Mouse (Mus musculus): ENCODE data around the gene Clasp2. TPM values are rescaled to one million over a fixed set of nuclear protein-coding genes. Genes with fewer than 3 reads are reported as not detected.

Clasp2 gene
- polyA plus RNA-seq, 1 experiment = 71.5 TPM

DNA sequence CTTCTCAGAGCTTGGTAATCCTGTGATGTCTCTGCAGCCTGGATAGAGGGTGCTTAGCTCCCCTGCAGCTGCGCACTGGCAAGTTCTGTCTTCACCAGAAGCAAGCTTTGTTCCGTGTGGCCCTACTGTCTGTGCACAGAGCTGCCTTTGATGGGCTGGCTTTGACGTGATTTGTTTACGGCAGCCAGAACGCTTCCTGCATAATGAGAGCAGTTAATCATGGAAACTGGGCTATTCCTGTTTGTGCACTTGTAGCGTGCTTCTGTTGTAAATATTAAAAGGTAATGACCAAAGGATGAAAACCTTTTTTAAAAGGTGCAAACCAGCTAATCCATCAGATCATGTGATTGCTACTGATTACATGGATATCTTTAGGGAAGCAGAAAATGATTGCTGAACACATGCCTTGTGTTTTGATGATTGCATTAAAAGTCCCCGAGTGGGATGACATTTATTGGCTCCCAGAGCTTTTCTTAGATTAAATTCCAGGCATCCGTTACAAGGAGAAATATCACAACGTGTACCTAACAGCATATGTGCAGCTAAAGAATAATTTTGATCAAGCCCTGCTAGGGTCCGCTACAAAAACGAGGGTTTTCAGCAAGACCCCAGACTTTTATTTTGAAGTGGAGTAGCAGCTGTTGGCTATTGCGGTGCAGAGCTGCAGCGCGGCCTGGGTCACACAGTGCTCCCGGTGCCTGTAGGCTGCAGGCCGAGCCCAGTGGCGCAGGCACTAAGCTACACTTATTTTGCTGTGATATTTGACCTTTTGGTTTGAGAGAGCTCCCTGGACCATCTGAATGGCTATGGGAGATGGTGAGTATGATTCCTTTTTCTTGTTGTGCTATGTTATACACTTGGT is 51.6 kb downstream of the Clasp2 start:
- no peak for TF ChIP-seq CTCF (IDR thresholded peaks at IDR 0.05; ENCODE audit: low read depth, low read length)
- TF ChIP-seq POLR2A (IDR thresholded peaks at IDR 0.05; ENCODE audit: insufficient read depth, low read length) = no peak
- TF ChIP-seq EP300 (IDR thresholded peaks at IDR 0.05; ENCODE audit: insufficient read depth, low read depth, low read length) = no peak
- Histone ChIP-seq H3K9me3 (replicated peaks; ENCODE audit: control insufficient read depth, insufficient read depth, low read length, poor library complexity, severe bottlenecking) (no peaks in the 10 kb centered on the region), H3K4me3 (ENCODE audit: low read depth, low read length) (peak overlapping the region; percentile 10; the same call in 1 of the 2 replicates), H3K27ac (ENCODE audit: insufficient read depth, low read length) (no peak overlapping the region), H3K27me3 (ENCODE audit: control insufficient read depth, insufficient read depth, low read length, poor library complexity, severe bottlenecking) (no peaks in the 10 kb centered on the region), H3K4me1 (ENCODE audit: control insufficient read depth, insufficient read depth, low read length) (peaks cover 2% of the 10 kb centered on the region), H3K9ac (ENCODE audit: low read depth, poor library complexity, severe bottlenecking) (peak overlapping the region; percentile 56; the same call in 1 of the 2 replicates), H3K36me3 (ENCODE audit: control insufficient read depth, insufficient read depth, low read length, poor library complexity, severe bottlenecking) (no peaks in the 10 kb centered on the region)

DNA sequence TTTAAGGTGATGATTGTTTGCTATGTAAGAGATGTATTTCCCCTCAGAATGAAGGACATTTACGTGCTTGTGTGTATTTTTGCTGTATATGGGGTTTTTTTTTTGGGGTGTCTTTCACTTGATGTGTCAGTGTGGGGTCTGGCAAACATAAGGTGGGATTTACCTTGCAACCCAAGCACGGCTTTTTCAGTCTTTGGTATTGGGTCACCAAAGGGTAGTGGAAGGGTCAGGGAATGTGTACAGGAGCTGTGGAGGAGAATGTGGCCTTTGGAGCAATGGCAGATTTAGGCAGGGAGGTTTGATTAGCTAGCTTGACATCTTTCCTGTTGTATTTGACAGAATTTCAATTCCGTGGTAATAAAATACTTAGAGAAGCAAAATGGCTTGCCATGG is 52.2 kb downstream of the Clasp2 start:
- no peak for TF ChIP-seq CTCF (IDR thresholded peaks at IDR 0.05; ENCODE audit: low read depth, low read length)
- no peak for TF ChIP-seq POLR2A (IDR thresholded peaks at IDR 0.05; ENCODE audit: insufficient read depth, low read length)
- TF ChIP-seq EP300 (IDR thresholded peaks at IDR 0.05; ENCODE audit: insufficient read depth, low read depth, low read length) = no peak
- no peaks in the 10 kb centered on the region for H3K27me3 ChIP-seq (ENCODE audit: control insufficient read depth, insufficient read depth, low read length, poor library complexity, severe bottlenecking)
- no peaks in the 10 kb centered on the region for H3K9me3 ChIP-seq (replicated peaks; ENCODE audit: control insufficient read depth, insufficient read depth, low read length, poor library complexity, severe bottlenecking)
- H3K4me3 ChIP-seq (ENCODE audit: low read depth, low read length) = no peak overlapping the region
- no peaks in the 10 kb centered on the region for H3K36me3 ChIP-seq (ENCODE audit: control insufficient read depth, insufficient read depth, low read length, poor library complexity, severe bottlenecking)
- peak overlapping the region; percentile 56; the same call in 1 of the 2 replicates for H3K9ac ChIP-seq (ENCODE audit: low read depth, poor library complexity, severe bottlenecking)
- H3K27ac ChIP-seq (ENCODE audit: insufficient read depth, low read length) = no peak overlapping the region
- peaks cover 2% of the 10 kb centered on the region for H3K4me1 ChIP-seq (ENCODE audit: control insufficient read depth, insufficient read depth, low read length)

DNA sequence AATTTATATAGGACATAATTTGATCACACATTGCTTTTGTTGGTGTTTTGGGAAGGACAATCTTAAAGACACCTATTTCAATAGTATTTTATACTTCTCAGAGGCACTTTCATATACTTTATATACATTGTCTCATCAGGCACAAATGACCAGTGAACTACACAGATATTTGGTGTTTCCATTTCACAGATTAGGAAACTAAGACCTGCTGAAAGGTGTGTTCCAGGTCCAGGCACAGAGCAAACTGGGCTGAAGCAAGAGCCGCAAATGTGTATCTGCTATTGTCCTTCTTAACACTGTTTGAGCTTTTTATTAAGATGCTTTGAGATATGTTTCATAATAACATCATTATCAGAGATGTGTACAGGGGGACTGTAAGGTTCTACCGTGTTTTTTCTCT is 52.7 kb downstream of the Clasp2 start:
- no peak overlapping the region for H3K4me3 ChIP-seq (ENCODE audit: low read depth, low read length)
- H3K27ac ChIP-seq (ENCODE audit: insufficient read depth, low read length) = no peak overlapping the region
- H3K9ac ChIP-seq (ENCODE audit: low read depth, poor library complexity, severe bottlenecking) = no peak overlapping the region

DNA sequence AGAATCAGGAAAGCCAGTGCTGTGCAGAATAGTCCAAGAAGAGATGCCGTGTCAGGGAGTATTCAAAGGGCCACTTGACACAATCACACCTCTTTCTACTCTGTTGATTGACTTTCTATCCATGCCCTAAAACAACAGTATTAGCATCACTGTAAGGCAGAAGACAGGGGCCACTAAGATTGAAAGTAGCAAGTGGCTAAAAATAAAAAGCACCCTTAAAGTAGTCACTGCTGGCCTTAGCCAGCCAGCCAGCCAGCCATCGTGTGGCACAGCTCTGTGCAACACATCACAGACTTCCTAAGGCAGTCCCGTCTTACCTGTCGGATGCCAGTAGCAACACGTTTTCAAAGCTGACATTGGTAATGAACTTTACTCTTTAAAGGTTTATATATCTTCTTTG is 55.9 kb downstream of the Clasp2 start:
- no peaks in the 10 kb centered on the region for H3K4me1 ChIP-seq (ENCODE audit: control insufficient read depth, insufficient read depth, low read length)
- no peak overlapping the region for H3K4me3 ChIP-seq (ENCODE audit: low read depth, low read length)
- no peaks in the 10 kb centered on the region for H3K9me3 ChIP-seq (replicated peaks; ENCODE audit: control insufficient read depth, insufficient read depth, low read length, poor library complexity, severe bottlenecking)
- H3K27ac ChIP-seq (ENCODE audit: insufficient read depth, low read length) = no peak overlapping the region
- H3K9ac ChIP-seq (ENCODE audit: low read depth, poor library complexity, severe bottlenecking) = no peak overlapping the region
- TF ChIP-seq CTCF (IDR thresholded peaks at IDR 0.05; ENCODE audit: low read depth, low read length) (no peak), EP300 (IDR thresholded peaks at IDR 0.05; ENCODE audit: insufficient read depth, low read depth, low read length) (no peak)
- H3K27me3 ChIP-seq (ENCODE audit: control insufficient read depth, insufficient read depth, low read length, poor library complexity, severe bottlenecking) = no peaks in the 10 kb centered on the region
- no peaks in the 10 kb centered on the region for H3K36me3 ChIP-seq (ENCODE audit: control insufficient read depth, insufficient read depth, low read length, poor library complexity, severe bottlenecking)

More for the DNA sequence above, 52.7 kb downstream of the Clasp2 start:
- Histone ChIP-seq H3K9me3 (replicated peaks; ENCODE audit: control insufficient read depth, insufficient read depth, low read length, poor library complexity, severe bottlenecking) (no peaks in the 10 kb centered on the region), H3K36me3 (ENCODE audit: control insufficient read depth, insufficient read depth, low read length, poor library complexity, severe bottlenecking) (no peaks in the 10 kb centered on the region), H3K4me1 (ENCODE audit: control insufficient read depth, insufficient read depth, low read length) (peaks cover 2% of the 10 kb centered on the region), H3K27me3 (ENCODE audit: control insufficient read depth, insufficient read depth, low read length, poor library complexity, severe bottlenecking) (no peaks in the 10 kb centered on the region)
- TF ChIP-seq CTCF (IDR thresholded peaks at IDR 0.05; ENCODE audit: low read depth, low read length) (no peak), POLR2A (IDR thresholded peaks at IDR 0.05; ENCODE audit: insufficient read depth, low read length) (no peak), EP300 (IDR thresholded peaks at IDR 0.05; ENCODE audit: insufficient read depth, low read depth, low read length) (no peak)

DNA sequence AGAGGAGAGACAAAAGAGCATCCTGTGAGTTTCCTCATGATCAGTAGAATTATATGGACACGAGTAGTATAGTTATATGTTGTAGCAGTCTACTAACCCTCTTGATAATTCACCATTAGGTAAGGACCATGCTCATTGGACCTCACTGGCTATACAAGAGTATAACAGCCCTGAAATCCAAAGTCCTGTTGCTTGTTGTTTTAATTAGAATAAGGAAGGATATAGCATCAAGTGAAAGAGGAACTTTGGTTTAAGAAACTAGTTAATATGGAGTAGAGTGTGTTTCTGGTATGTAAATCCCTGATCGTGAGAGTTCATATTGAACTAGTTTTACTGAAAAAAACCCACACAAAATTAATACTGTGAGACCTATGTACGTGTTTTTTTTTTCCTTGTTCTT is 59.4 kb downstream of the Clasp2 start:
- no peak overlapping the region for H3K9ac ChIP-seq (ENCODE audit: low read depth, poor library complexity, severe bottlenecking)
- no peak overlapping the region for H3K27ac ChIP-seq (ENCODE audit: insufficient read depth, low read length)
- H3K9me3 ChIP-seq (replicated peaks; ENCODE audit: control insufficient read depth, insufficient read depth, low read length, poor library complexity, severe bottlenecking) = no peaks in the 10 kb centered on the region
- no peaks in the 10 kb centered on the region for H3K36me3 ChIP-seq (ENCODE audit: control insufficient read depth, insufficient read depth, low read length, poor library complexity, severe bottlenecking)
- no peak overlapping the region for H3K4me3 ChIP-seq (ENCODE audit: low read depth, low read length)
- H3K27me3 ChIP-seq (ENCODE audit: control insufficient read depth, insufficient read depth, low read length, poor library complexity, severe bottlenecking) = no peaks in the 10 kb centered on the region
- peaks cover 2% of the 10 kb centered on the region for H3K4me1 ChIP-seq (ENCODE audit: control insufficient read depth, insufficient read depth, low read length)
- TF ChIP-seq CTCF (IDR thresholded peaks at IDR 0.05; ENCODE audit: low read depth, low read length) (no peak), EP300 (IDR thresholded peaks at IDR 0.05; ENCODE audit: insufficient read depth, low read depth, low read length) (no peak), POLR2A (IDR thresholded peaks at IDR 0.05; ENCODE audit: insufficient read depth, low read length) (no peak)

DNA sequence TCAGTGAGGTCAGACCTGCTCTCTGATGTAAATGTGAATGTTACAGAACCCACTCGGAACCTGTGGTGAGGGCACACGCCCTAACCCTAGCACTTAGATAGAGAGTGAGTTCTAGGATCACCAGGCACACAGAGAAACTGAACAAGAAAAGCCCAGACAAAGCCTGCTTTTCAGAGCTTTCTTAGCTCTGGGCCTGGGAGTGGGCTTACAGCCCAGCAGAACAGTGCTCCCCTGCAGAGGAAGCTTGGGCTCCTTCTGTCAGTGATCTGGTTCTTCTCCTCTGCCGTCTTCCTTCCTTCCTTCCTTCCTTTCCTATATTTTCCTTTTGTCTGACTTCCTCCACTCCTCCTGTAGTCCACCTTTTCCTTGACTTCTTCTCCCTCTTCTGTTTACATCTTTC is 61.5 kb downstream of the Clasp2 start:
- TF ChIP-seq CTCF (IDR thresholded peaks at IDR 0.05; ENCODE audit: low read depth, low read length) (no peak), EP300 (IDR thresholded peaks at IDR 0.05; ENCODE audit: insufficient read depth, low read depth, low read length) (no peak), POLR2A (IDR thresholded peaks at IDR 0.05; ENCODE audit: insufficient read depth, low read length) (no peak)
- H3K4me1 ChIP-seq (ENCODE audit: control insufficient read depth, insufficient read depth, low read length) = peaks cover 2% of the 10 kb centered on the region
- H3K9me3 ChIP-seq (replicated peaks; ENCODE audit: control insufficient read depth, insufficient read depth, low read length, poor library complexity, severe bottlenecking) = no peaks in the 10 kb centered on the region; the same call in 1 of the 2 replicates
- H3K36me3 ChIP-seq (ENCODE audit: control insufficient read depth, insufficient read depth, low read length, poor library complexity, severe bottlenecking) = no peaks in the 10 kb centered on the region
- H3K27me3 ChIP-seq (ENCODE audit: control insufficient read depth, insufficient read depth, low read length, poor library complexity, severe bottlenecking) = no peaks in the 10 kb centered on the region
- H3K9ac ChIP-seq (ENCODE audit: low read depth, poor library complexity, severe bottlenecking) = no peak overlapping the region
- H3K4me3 ChIP-seq (ENCODE audit: low read depth, low read length) = no peak overlapping the region
- H3K27ac ChIP-seq (ENCODE audit: insufficient read depth, low read length) = peak overlapping the region; percentile 86

All from ES-Bruce4 (cell line).